Mouse (Mus musculus): Measurements from ENCODE around the gene Eed. TPM values are rescaled to one million over a fixed set of nuclear protein-coding genes. Genes with fewer than 3 reads are reported as not detected.
A peak's percentile ranks its signal among the peaks of the same experiment; 100 is the strongest.

Gene Eed
- polyA plus RNA-seq, 1 experiment = 327 TPM

DNA sequence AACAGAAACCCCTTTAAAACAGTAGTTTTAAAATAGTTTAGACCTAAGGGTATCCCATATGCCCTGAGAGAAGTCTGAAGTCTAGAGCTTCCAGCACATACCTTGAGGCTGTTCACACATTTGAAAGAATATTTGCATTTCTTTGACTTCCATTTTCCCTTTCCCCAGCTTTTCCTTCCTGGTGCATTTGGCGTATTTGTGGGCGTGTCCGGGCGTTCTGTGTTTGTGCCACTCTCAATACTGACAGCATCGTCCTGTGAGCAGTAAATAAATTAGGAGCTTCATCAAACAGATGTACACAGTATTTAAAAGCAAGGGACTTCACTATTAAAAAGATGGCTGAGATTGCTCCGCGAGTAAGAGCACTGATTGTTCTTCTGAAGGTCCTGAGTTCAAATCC is 4.0 kb downstream of the Eed start:
- Histone ChIP-seq H3K4me1 (ENCODE audit: control insufficient read depth, insufficient read depth, low read length) (peaks cover 2% of the 10 kb centered on the region), H3K9ac (ENCODE audit: low read depth, poor library complexity, severe bottlenecking) (no peak overlapping the region; the same call in 1 of the 2 replicates), H3K4me3 (ENCODE audit: low read depth, low read length) (peak overlapping the region; percentile 18; the same call in 1 of the 2 replicates), H3K27ac (ENCODE audit: insufficient read depth, low read length) (no peak overlapping the region; the same call in 1 of the 2 replicates), H3K27me3 (ENCODE audit: control insufficient read depth, insufficient read depth, low read length, poor library complexity, severe bottlenecking) (no peaks in the 10 kb centered on the region), H3K36me3 (ENCODE audit: control insufficient read depth, insufficient read depth, low read length, poor library complexity, severe bottlenecking) (peaks cover 53% of the 10 kb centered on the region), H3K9me3 (replicated peaks; ENCODE audit: control insufficient read depth, insufficient read depth, low read length, poor library complexity, severe bottlenecking) (peaks cover 5% of the 10 kb centered on the region; the same call in 1 of the 2 replicates)
- TF ChIP-seq EP300 (IDR thresholded peaks at IDR 0.05; ENCODE audit: insufficient read depth, low read depth, low read length) = no peak
- TF ChIP-seq POLR2A (IDR thresholded peaks at IDR 0.05; ENCODE audit: insufficient read depth, low read length) = no peak
- TF ChIP-seq CTCF (IDR thresholded peaks at IDR 0.05; ENCODE audit: low read depth, low read length) = no peak

GRCm38 (mm10) chr7:89975571-89975970 is 5.2 kb downstream of the Eed start:
- Histone ChIP-seq H3K4me3 (ENCODE audit: low read depth, low read length) (no peak overlapping the region), H3K4me1 (ENCODE audit: control insufficient read depth, insufficient read depth, low read length) (peaks cover 2% of the 10 kb centered on the region), H3K36me3 (ENCODE audit: control insufficient read depth, insufficient read depth, low read length, poor library complexity, severe bottlenecking) (peaks cover 62% of the 10 kb centered on the region), H3K9me3 (replicated peaks; ENCODE audit: control insufficient read depth, insufficient read depth, low read length, poor library complexity, severe bottlenecking) (peaks cover 5% of the 10 kb centered on the region; the same call in 1 of the 2 replicates), H3K9ac (ENCODE audit: low read depth, poor library complexity, severe bottlenecking) (peak overlapping the region; percentile 66), H3K27ac (ENCODE audit: insufficient read depth, low read length) (peak overlapping the region; percentile 96), H3K27me3 (ENCODE audit: control insufficient read depth, insufficient read depth, low read length, poor library complexity, severe bottlenecking) (no peaks in the 10 kb centered on the region)
- TF ChIP-seq EP300 (IDR thresholded peaks at IDR 0.05; ENCODE audit: insufficient read depth, low read depth, low read length) (0 out of 2 replicates have a peak, but pooled peaks have one; percentile 53), POLR2A (IDR thresholded peaks at IDR 0.05; ENCODE audit: insufficient read depth, low read length) (no peak)

DNA sequence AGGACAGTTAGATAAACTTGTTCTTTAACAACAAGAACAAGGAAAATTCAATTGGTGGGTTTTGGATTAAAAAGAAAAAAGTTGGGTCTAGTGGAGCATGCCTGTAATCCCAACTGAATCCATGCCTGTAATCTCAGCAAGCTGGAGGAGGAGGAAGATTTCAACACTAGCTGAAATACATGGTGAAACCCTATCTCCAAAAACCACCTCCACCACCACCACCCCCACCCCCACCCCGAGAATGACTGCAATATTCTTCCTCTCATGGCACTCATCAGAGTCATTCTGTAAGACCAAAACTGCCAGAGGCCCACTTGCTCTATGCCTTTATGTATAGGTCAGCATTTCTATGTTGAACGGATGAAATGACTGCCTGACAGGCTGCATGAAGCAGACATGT is 13.5 kb downstream of the Eed start:
- TF ChIP-seq POLR2A (IDR thresholded peaks at IDR 0.05; ENCODE audit: insufficient read depth, low read length) (no peak), EP300 (IDR thresholded peaks at IDR 0.05; ENCODE audit: insufficient read depth, low read depth, low read length) (no peak), CTCF (IDR thresholded peaks at IDR 0.05; ENCODE audit: low read depth, low read length) (no peak)
- no peak overlapping the region for H3K9ac ChIP-seq (ENCODE audit: low read depth, poor library complexity, severe bottlenecking)
- no peak overlapping the region for H3K4me3 ChIP-seq (ENCODE audit: low read depth, low read length)
- H3K36me3 ChIP-seq (ENCODE audit: control insufficient read depth, insufficient read depth, low read length, poor library complexity, severe bottlenecking) = peaks cover 81% of the 10 kb centered on the region
- H3K9me3 ChIP-seq (replicated peaks; ENCODE audit: control insufficient read depth, insufficient read depth, low read length, poor library complexity, severe bottlenecking) = 0 out of 2 replicates have a peak, but pooled peaks cover under 1% of the 10 kb centered on the region
- H3K4me1 ChIP-seq (ENCODE audit: control insufficient read depth, insufficient read depth, low read length) = no peaks in the 10 kb centered on the region
- H3K27me3 ChIP-seq (ENCODE audit: control insufficient read depth, insufficient read depth, low read length, poor library complexity, severe bottlenecking) = no peaks in the 10 kb centered on the region
- no peak overlapping the region for H3K27ac ChIP-seq (ENCODE audit: insufficient read depth, low read length)

- TF ChIP-seq POLR2A (IDR thresholded peaks at IDR 0.05; ENCODE audit: insufficient read depth, low read length) (no peak), EP300 (IDR thresholded peaks at IDR 0.05; ENCODE audit: insufficient read depth, low read depth, low read length) (no peak), CTCF (IDR thresholded peaks at IDR 0.05; ENCODE audit: low read depth, low read length) (no peak)
- H3K27me3 ChIP-seq (ENCODE audit: control insufficient read depth, insufficient read depth, low read length, poor library complexity, severe bottlenecking) = no peaks in the 10 kb centered on the region
- no peak overlapping the region for H3K4me3 ChIP-seq (ENCODE audit: low read depth, low read length)
- H3K27ac ChIP-seq (ENCODE audit: insufficient read depth, low read length) = no peak overlapping the region
- H3K4me1 ChIP-seq (ENCODE audit: control insufficient read depth, insufficient read depth, low read length) = no peaks in the 10 kb centered on the region
- H3K9ac ChIP-seq (ENCODE audit: low read depth, poor library complexity, severe bottlenecking) = no peak overlapping the region
- H3K36me3 ChIP-seq (ENCODE audit: control insufficient read depth, insufficient read depth, low read length, poor library complexity, severe bottlenecking) = peaks cover 81% of the 10 kb centered on the region
- no peaks in the 10 kb centered on the region for H3K9me3 ChIP-seq (replicated peaks; ENCODE audit: control insufficient read depth, insufficient read depth, low read length, poor library complexity, severe bottlenecking)
These were observed 14.0 kb downstream of the Eed start for GRCm38 (mm10) chr7:89966771-89967170.

- H3K36me3 ChIP-seq (ENCODE audit: control insufficient read depth, insufficient read depth, low read length, poor library complexity, severe bottlenecking) = peaks cover 78% of the 10 kb centered on the region
- H3K27ac ChIP-seq (ENCODE audit: insufficient read depth, low read length) = no peak overlapping the region
- H3K4me3 ChIP-seq (ENCODE audit: low read depth, low read length) = no peak overlapping the region
- H3K27me3 ChIP-seq (ENCODE audit: control insufficient read depth, insufficient read depth, low read length, poor library complexity, severe bottlenecking) = no peaks in the 10 kb centered on the region
- TF ChIP-seq CTCF (IDR thresholded peaks at IDR 0.05; ENCODE audit: low read depth, low read length) = no peak
- TF ChIP-seq EP300 (IDR thresholded peaks at IDR 0.05; ENCODE audit: insufficient read depth, low read depth, low read length) = no peak
- no peak for TF ChIP-seq POLR2A (IDR thresholded peaks at IDR 0.05; ENCODE audit: insufficient read depth, low read length)
- no peaks in the 10 kb centered on the region for H3K4me1 ChIP-seq (ENCODE audit: control insufficient read depth, insufficient read depth, low read length)
- H3K9me3 ChIP-seq (replicated peaks; ENCODE audit: control insufficient read depth, insufficient read depth, low read length, poor library complexity, severe bottlenecking) = no peaks in the 10 kb centered on the region
- no peak overlapping the region for H3K9ac ChIP-seq (ENCODE audit: low read depth, poor library complexity, severe bottlenecking)
These were observed 17.6 kb downstream of the Eed start for GRCm38 (mm10) chr7:89963135-89963534.

DNA sequence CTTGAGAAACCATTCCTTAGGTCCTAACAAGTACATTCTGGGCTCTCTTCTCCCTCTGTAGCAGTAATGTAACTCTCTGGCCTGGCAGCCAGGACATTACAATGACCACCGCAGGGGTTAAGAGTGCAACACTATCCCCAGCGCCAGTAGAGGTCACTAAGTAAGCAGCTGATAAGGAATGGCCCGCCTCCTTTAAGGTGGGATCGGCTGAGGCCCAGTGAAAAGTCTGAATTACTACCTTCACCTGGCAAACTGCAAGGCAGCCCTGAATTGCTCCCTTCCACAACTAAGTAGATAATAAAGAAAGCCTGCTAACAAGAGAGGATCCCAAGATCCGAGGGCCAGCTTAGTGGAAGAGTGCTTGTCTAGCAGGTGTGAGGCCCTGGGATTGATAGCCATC is 23.5 kb downstream of the Eed start:
- peaks cover 59% of the 10 kb centered on the region for H3K36me3 ChIP-seq (ENCODE audit: control insufficient read depth, insufficient read depth, low read length, poor library complexity, severe bottlenecking)
- no peaks in the 10 kb centered on the region for H3K4me1 ChIP-seq (ENCODE audit: control insufficient read depth, insufficient read depth, low read length)
- no peaks in the 10 kb centered on the region for H3K27me3 ChIP-seq (ENCODE audit: control insufficient read depth, insufficient read depth, low read length, poor library complexity, severe bottlenecking)
- no peak overlapping the region for H3K4me3 ChIP-seq (ENCODE audit: low read depth, low read length)
- no peak overlapping the region for H3K27ac ChIP-seq (ENCODE audit: insufficient read depth, low read length)
- no peak for TF ChIP-seq EP300 (IDR thresholded peaks at IDR 0.05; ENCODE audit: insufficient read depth, low read depth, low read length)
- TF ChIP-seq CTCF (IDR thresholded peaks at IDR 0.05; ENCODE audit: low read depth, low read length) = peak; percentile 36
- no peak for TF ChIP-seq POLR2A (IDR thresholded peaks at IDR 0.05; ENCODE audit: insufficient read depth, low read length)
- no peak overlapping the region for H3K9ac ChIP-seq (ENCODE audit: low read depth, poor library complexity, severe bottlenecking)
- no peaks in the 10 kb centered on the region for H3K9me3 ChIP-seq (replicated peaks; ENCODE audit: control insufficient read depth, insufficient read depth, low read length, poor library complexity, severe bottlenecking)
